Mouse (Mus musculus) limb, embryonic 10.5 days (tissue): Measurements from ENCODE around the gene Ndufa11. TPM values are rescaled to one million over a fixed set of nuclear protein-coding genes. Genes with fewer than 3 reads are reported as not detected.

ENCODE experiments used
- DNase-seq: peaks from one replicate; pipeline ENCODE4 v3.0.0-alpha.2; 2017; ENCODE audit warnings: low spot score
- H3K27ac ChIP-seq: fragments of 300-500 bp; sonication (generic); 2 replicates; pipeline ENCODE4 v1.5.1; 2016; ENCODE audit warnings: mild to moderate bottlenecking
- H3K27me3 ChIP-seq: fragments of 300-500 bp; sonication (generic); 2 replicates; pipeline ENCODE4 v1.6.1; 2016; ENCODE audit warnings: low read depth, mild to moderate bottlenecking; ENCODE audit not compliant: poor library complexity, severe bottlenecking
- H3K36me3 ChIP-seq: fragments of 300-500 bp; sonication (generic); 2 replicates; pipeline ENCODE4 v1.6.1; 2016; ENCODE audit warnings: mild to moderate bottlenecking, moderate library complexity
- H3K4me1 ChIP-seq: fragments of 300-500 bp; sonication (generic); 2 replicates; pipeline ENCODE4 v1.6.1; 2016
- H3K4me3 ChIP-seq: fragments of 300-500 bp; sonication (generic); 2 replicates; pipeline ENCODE4 v1.5.1; 2016; ENCODE audit warnings: mild to moderate bottlenecking, moderate library complexity
- H3K9me3 ChIP-seq: fragments of 300-500 bp; sonication (generic); replicated peaks from 2 replicates; pipeline ENCODE4 v1.6.1; 2016; ENCODE audit warnings: mild to moderate bottlenecking
- WGBS: fragments of 180-500 bp; shearing (Covaris S2); methylation state at CpG from one replicate; pipeline ENCODE4 v1.1.7; 2016; 5-methylcytosine and 5-hydroxymethylcytosine counted together
- polyA plus RNA-seq: library from polyadenylated mRNA; unstranded; fragments of >200 nt; fragmentation: Nextera tagmentation; extraction: Ambion mirVana; gene quantifications from 2 replicates; pipeline ENCODE4 v1.2.1, GENCODE M21; 2016

Gene Ndufa11
- polyA plus RNA-seq, 1 experiment from 2014 or later, result 437 TPM

DNA sequence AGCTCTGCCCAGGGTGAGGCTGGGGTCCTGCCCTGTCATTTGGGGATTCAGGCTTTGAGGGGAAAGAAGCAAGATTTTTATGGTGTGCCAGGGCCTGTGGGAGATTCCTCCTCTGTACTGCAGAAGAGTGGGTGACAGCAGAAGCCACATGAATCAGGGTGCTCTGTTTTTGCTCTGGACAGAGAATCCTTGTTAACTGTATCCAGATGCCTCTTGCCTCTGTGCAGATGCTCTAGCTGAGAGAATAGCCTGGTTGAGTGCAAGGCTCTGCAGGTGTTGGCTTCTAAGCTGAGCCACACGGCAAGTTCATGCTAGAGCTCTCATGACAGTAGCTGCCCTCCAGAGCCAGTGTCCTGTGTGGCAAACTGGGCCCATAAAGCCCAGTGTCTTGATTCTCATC lies 24.2 kb upstream of the Ndufa11 start:
- peaks cover 100% of the 10 kb centered on the region for H3K36me3 ChIP-seq
- no peaks in the 10 kb centered on the region for H3K9me3 ChIP-seq
- H3K4me1 ChIP-seq, result no peaks in the 10 kb centered on the region
- H3K27me3 ChIP-seq, result no peaks in the 10 kb centered on the region
- no peak for DNase-seq
- H3K27ac ChIP-seq, result no peak overlapping the region
- no peak overlapping the region for H3K4me3 ChIP-seq
- 74% methylated on average over 1 of the region's 1 CpGs for WGBS

DNA sequence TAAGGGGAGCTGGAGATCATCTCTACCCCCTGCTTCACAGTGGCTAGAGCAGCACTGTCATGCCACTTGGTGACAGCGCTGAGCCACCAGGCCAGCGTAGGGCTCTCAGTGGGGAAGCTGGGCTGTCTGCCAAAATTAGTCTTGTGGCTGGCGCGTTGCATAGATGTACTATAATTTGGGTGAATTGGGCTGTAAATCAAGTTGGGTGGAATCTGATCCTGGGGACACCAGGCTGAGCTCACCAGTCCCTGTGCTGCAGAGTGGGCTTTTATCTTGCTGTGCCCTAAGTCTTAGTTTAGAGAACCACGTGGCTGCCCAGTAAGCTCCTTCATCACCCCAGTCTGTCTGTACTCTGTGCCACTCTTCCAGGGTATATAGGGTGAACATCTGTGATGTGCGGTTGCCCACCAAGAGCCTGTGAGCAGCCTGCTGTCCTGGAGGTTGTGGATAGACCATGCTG lies 23.7 kb upstream of the Ndufa11 start:
- no peak overlapping the region for H3K4me3 ChIP-seq
- no peaks in the 10 kb centered on the region for H3K4me1 ChIP-seq
- H3K27me3 ChIP-seq, result no peaks in the 10 kb centered on the region
- peaks cover 100% of the 10 kb centered on the region for H3K36me3 ChIP-seq
- no peak overlapping the region for H3K27ac ChIP-seq
- no peak for DNase-seq
- H3K9me3 ChIP-seq, result no peaks in the 10 kb centered on the region
- WGBS, result 90% methylated on average over 6 of the region's 6 CpGs

DNA sequence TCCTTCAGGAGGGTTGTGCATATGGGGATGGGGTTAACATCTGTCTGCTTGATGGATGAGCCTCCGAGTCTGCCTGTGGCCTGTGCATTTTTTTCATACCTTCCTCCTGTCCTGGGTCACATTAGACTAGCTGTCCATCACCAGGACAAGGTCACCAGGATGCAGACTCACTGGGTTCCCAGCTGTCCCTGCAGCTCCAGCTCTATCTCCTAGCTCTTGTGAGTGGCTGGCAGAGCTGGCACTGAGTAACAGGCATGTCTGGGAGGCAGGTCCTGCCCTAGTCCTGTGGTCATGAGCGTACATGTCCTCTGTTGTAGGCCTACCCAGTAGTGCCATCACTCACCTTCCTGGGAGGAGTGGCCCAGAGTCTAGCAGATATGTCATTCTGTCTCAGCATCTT lies 17.1 kb upstream of the Ndufa11 start:
- 87% methylated on average over 2 of the region's 2 CpGs for WGBS
- Histone ChIP-seq H3K9me3 (no peaks in the 10 kb centered on the region), H3K4me3 (no peak overlapping the region), H3K27me3 (no peaks in the 10 kb centered on the region), H3K4me1 (no peaks in the 10 kb centered on the region), H3K36me3 (peaks cover 100% of the 10 kb centered on the region), H3K27ac (no peak overlapping the region)
- DNase-seq, result no peak

DNA sequence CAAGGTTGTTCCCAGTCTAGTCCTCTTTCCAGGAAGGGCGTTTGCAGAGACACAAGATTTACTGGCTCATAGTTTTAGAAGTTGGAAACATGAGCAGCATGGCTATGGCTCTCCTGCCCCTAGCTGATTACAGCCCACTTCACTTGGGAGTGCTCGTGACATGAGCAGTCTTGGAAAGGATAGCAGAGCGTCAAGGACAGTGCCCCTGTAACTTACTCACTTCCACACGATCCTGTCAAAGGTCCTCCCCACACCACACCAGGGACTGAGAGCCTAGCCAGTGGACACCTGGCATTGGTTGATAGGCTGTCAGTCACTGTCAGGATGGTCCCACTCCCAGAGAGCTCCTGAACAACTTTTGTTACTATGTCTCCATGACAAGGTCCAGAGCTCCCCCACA lies 14.5 kb upstream of the Ndufa11 start:
- H3K27me3 ChIP-seq, result no peaks in the 10 kb centered on the region
- no peaks in the 10 kb centered on the region for H3K9me3 ChIP-seq
- no peak for DNase-seq
- no peak overlapping the region for H3K4me3 ChIP-seq
- no peaks in the 10 kb centered on the region for H3K4me1 ChIP-seq
- WGBS, result 85% methylated on average over 4 of the region's 4 CpGs
- no peak overlapping the region for H3K27ac ChIP-seq
- peaks cover 100% of the 10 kb centered on the region for H3K36me3 ChIP-seq

DNA sequence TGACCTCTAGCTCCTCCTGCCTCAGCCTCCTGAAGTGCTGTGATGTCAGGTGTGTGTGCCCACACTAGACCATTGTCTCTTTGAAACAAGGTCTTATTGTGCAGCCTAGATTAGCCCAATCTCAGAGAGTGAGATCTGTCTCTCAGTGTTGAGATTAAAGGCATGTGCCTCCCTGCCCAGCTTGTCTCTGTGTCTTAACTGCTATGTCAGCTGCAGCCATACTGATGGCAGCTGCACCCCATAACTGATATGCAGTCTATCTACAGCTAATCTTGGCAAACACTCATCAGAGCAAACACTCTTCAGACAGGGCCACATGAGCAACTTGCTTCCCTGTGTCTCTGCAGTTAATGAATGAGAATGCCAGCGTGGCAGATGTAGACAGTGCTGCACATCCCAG lies 11.1 kb upstream of the Ndufa11 start:
- peaks cover 100% of the 10 kb centered on the region for H3K36me3 ChIP-seq
- WGBS, result 98% methylated on average over 1 of the region's 1 CpGs

DNA sequence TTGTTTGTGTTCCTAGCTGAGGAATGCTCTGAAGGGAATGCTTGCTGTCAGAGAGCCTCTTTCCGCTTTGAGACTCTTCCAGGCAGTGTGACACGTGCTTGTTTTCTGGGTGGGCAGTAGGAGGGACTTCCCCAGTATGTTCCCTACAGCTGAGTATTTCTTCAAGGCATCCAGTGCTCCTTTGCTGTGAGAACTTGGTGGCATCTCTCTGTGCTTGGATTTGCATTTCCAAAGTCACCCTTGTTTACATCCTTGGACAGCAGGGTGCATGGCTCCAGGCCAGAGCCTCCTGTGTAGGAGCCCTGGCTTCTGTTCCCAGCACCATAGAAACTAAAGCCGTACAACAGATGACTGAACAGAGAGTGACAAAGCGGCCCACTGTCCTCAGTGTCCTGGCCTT lies 8.9 kb upstream of the Ndufa11 start:
- H3K4me3 ChIP-seq, result no peak overlapping the region
- no peaks in the 10 kb centered on the region for H3K4me1 ChIP-seq
- no peaks in the 10 kb centered on the region for H3K9me3 ChIP-seq
- peaks cover 95% of the 10 kb centered on the region for H3K36me3 ChIP-seq
- 94% methylated on average over 4 of the region's 4 CpGs for WGBS
- no peak overlapping the region for H3K27ac ChIP-seq
- no peak for DNase-seq
- no peaks in the 10 kb centered on the region for H3K27me3 ChIP-seq

More for the DNA sequence above, 11.1 kb upstream of the Ndufa11 start:
- H3K4me1 ChIP-seq, result no peaks in the 10 kb centered on the region
- no peak overlapping the region for H3K4me3 ChIP-seq
- H3K27ac ChIP-seq, result no peak overlapping the region
- no peaks in the 10 kb centered on the region for H3K27me3 ChIP-seq
- no peak for DNase-seq
- no peaks in the 10 kb centered on the region for H3K9me3 ChIP-seq

DNA sequence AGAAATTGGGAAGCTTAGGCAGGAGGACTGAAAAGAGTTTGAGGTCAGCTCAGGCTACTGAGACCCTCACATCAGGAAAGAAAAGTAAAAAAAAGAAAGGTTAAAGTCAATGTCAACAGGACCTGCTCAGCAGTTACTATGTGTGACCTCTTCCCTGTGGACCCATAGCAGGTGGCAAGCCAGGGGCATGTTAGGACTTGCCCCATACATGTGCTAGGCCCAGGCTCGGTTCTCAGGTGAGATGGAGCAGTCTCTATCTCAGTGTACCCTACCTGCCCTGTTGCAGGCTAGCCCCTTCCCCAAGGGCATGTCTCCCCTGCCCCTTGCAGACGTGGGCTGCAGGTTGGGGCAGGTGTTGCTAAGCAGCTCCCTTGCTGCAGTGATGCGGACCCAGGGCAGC lies 7.9 kb upstream of the Ndufa11 start:
- Histone ChIP-seq H3K36me3 (peaks cover 85% of the 10 kb centered on the region), H3K4me3 (no peak overlapping the region), H3K4me1 (no peaks in the 10 kb centered on the region), H3K27me3 (no peaks in the 10 kb centered on the region), H3K27ac (no peak overlapping the region), H3K9me3 (no peaks in the 10 kb centered on the region)
- DNase-seq, result no peak
- WGBS, result 87% methylated on average over 3 of the region's 3 CpGs

DNA sequence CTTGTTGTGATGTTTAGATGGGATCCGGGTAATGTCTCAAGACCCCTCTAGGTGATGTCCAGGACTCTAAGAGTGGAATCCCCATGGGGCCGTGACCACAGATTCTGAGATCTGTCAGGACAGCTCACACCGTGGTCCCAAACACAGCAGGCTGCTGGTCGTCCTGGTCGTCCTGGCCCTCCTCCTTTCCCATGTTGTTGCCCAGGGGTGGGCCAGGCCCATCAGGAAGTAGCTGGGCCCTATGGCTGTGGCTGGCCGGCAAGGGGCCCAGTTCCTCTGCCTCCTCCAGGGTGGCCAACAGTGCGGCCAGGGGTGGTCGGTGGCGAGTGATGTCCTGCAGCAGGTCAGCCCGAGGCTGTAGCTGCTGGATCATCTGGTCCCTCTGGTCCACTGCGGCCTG lies 2.2 kb upstream of the Ndufa11 start:
- no peak for DNase-seq
- H3K36me3 ChIP-seq, result peaks cover 39% of the 10 kb centered on the region
- no peaks in the 10 kb centered on the region for H3K9me3 ChIP-seq
- peaks cover 34% of the 10 kb centered on the region for H3K4me1 ChIP-seq
- peak overlapping the region; percentile 84 for H3K4me3 ChIP-seq
- 67% methylated on average over 11 of the region's 11 CpGs for WGBS
- H3K27ac ChIP-seq, result no peak overlapping the region
- no peaks in the 10 kb centered on the region for H3K27me3 ChIP-seq

DNA sequence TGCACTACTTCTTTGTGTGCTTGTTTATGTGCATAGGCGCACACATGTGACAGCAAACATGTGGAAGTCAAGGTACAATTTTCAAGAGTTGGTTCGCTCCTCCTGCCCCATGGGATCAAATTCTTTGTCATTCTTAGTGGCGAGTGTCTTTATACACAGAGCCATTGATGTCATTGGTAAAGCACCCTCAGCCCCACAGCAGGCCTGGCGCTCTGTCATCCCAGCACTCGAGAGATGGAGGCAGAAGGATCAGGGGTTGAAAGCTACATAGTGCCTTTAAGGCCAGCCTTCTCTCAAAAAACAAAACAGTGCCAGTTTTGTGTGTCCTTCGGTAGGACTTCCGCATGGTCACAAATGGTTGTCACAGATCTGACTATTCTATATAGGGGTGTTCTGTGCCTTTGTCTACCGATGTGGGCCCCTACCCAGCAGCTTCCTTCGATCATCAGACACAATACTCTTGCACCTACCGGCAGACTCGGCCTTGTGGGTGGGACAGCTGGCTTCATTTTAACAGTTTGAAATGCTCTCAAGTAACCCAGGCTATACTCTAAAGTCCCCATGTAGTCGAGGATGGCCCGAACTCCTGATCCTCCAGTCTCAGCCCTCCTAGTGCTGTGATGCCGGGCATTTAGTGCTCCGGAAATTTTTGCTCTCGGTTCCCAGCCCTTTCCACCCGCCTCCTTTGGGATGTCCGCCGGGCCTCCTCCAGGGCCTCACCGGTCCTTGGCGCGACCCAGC lies 1.5 kb upstream of the Ndufa11 start:
- no peak for DNase-seq
- Histone ChIP-seq H3K9me3 (no peaks in the 10 kb centered on the region), H3K27ac (peak overlapping the region; percentile 93), H3K4me1 (peaks cover 34% of the 10 kb centered on the region), H3K27me3 (no peaks in the 10 kb centered on the region), H3K4me3 (peak overlapping the region; percentile 84), H3K36me3 (peaks cover 39% of the 10 kb centered on the region)
- 29% methylated on average over 22 of the region's 22 CpGs for WGBS

DNA sequence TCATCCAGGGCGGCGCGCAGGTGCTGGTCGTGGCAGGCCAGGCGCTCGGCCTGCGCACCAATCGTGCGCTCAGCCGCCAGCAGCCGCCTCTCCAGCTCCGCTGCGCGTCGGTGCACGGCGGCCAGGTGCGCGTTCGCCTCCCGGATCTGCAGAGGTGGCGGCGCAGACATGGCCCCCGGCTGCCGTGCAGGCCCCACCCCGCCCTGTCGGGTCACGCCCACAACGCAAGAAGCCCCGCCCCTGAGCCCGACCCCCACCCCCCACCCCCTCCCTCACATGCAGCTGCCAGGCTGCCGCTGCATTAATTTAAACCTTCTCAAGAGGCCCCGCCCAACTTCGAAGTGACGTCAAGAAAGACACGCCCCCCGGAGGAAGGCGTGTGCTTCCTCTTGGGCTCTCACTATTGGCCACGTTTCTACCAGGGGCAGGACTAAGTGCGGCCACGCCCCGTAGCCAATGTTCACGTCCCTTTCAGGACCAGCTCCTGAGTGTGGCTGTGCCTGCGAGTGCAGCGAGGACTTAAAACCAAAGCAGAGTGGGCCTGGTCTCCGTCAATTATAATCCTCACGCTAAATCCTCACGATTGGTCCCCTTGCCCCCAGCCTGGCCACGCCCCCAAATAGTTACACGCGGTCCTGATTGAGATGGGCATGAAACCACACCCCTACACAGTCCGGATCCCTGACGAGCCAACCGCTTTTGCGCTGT lies 758 bp upstream of the Ndufa11 start:
- Histone ChIP-seq H3K36me3 (peaks cover 39% of the 10 kb centered on the region), H3K9me3 (no peaks in the 10 kb centered on the region), H3K27ac (peak overlapping the region; percentile 93), H3K4me1 (peaks cover 37% of the 10 kb centered on the region), H3K4me3 (peak overlapping the region; percentile 84), H3K27me3 (no peaks in the 10 kb centered on the region)
- WGBS, result under 1% methylated on average over 55 of the region's 55 CpGs
- DNase-seq, result peak; percentile 97

DNA sequence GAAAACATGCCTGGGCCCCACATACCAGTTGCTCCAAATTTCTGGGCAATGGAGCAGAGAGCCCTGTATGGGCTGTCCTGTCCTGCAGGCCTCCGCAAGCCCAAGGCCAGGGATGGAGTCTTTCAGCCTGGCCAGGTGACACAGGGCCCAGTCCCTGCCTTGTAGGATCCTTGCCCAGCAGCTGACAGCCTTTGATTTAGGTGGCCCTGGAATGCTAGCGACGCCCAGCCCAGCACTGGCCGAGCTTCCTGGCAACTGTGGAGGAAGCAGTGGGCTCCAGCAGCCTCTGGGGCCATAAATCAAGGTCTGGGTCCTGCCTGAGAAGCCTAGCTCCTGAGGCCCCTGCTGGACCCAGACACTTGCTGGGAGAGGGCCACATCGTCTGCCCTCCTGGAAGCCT lies 4.9 kb downstream of the Ndufa11 start:
- H3K27ac ChIP-seq, result peak overlapping the region; percentile 53
- no peak overlapping the region; the same call in 1 of the 2 replicates for H3K4me3 ChIP-seq
- no peaks in the 10 kb centered on the region for H3K27me3 ChIP-seq
- 34% methylated on average over 5 of the region's 5 CpGs for WGBS
- H3K36me3 ChIP-seq, result peaks cover 63% of the 10 kb centered on the region
- peak; percentile 49 for DNase-seq
- H3K4me1 ChIP-seq, result peaks cover 46% of the 10 kb centered on the region
- H3K9me3 ChIP-seq, result no peaks in the 10 kb centered on the region

DNA sequence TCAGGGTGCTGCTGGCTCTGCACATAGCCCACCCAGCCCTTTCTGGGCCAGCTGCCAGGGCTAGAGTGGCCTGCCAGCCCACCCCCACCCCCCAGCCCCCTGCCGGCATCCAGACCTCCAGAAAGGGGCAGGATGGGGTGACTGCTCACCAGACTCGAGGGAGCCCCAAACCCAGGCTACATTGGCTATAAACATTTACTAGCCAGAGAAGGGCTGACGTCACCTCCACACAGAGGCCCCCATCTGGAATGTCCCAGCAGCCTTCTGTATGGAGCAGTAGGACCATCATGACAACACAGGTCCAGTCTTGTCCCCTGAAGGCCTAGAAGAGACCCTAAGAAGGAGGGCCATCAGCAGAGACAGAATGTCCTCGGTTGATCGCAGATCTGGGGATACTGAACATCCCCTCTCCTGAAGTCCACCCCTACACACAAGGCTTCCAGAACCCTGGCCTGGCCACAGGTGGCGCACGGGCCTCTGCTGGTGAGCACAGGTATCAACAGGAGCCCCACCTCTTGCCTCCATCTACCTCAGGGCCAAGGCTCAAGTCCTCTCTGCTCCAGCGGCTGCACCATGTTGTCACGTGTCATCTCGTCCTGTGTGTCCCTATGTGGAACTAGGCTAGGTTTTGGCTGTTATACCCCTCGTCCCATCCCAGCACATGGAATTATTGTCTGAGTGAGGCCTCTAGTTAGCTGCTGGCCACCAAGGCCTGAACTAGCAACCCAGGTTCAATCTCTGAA lies 6.0 kb downstream of the Ndufa11 start:
- no peak for DNase-seq
- whole genome bisulfite sequencing, result 86% methylated on average over 11 of the region's 11 CpGs
- peaks cover 51% of the 10 kb centered on the region for H3K4me1 ChIP-seq
- peaks cover 6% of the 10 kb centered on the region for H3K27me3 ChIP-seq
- H3K27ac ChIP-seq, result peak overlapping the region; percentile 53; the same call in 1 of the 2 replicates
- H3K36me3 ChIP-seq, result peaks cover 63% of the 10 kb centered on the region
- H3K4me3 ChIP-seq, result no peak overlapping the region
- no peaks in the 10 kb centered on the region for H3K9me3 ChIP-seq
